Mouse (Mus musculus) ovary, postnatal 14 days (tissue): ENCODE data around the gene Mrps10.
"Not testable (repeated sequence)": the region's sequence is repeated elsewhere in the genome, so short reads cannot be mapped to it uniquely, and the experiment has no call there.

Experiments used
- DNase-seq: peaks from one replicate; pipeline ENCODE4 v3.0.0; 2022; ENCODE audit warnings: low spot score

Gene Mrps10

DNA sequence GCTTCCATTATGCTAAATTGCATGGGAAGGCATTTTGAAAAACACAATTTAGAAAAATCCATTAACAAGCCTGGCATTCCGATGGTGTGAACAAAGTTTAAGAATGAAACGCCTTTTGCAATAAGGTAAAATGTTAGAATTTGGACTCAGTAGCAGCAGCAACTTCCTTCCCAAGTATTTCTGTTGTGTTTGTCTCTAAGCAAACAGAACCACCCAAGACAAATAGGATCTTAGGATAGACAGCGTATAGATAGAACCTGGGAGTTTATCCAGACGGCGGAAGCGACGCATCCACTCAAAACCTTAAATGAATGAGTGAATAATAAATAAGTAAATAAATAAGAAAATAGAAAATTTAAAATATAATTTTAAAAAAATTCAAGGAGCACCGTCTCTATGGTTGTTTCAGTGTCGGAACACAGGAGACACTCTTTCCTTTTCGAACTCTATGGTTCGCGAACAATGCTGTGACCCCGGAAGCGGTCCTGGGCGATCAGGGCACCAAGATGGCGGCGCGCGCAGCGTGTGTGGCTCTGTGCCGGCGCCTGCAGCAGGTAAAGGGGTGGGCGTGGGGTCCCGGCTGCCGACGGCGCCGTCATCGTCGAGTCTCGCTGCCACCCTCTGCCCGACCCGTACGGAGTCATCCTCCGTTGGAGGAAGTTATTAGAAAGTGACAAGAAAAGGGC, at the start of gene Mrps10:
TSS of gene Mrps10 (plus strand) at position 487 of the 686 bp plus-strand sequence.
- DNase-seq = peak; percentile 74

DNA sequence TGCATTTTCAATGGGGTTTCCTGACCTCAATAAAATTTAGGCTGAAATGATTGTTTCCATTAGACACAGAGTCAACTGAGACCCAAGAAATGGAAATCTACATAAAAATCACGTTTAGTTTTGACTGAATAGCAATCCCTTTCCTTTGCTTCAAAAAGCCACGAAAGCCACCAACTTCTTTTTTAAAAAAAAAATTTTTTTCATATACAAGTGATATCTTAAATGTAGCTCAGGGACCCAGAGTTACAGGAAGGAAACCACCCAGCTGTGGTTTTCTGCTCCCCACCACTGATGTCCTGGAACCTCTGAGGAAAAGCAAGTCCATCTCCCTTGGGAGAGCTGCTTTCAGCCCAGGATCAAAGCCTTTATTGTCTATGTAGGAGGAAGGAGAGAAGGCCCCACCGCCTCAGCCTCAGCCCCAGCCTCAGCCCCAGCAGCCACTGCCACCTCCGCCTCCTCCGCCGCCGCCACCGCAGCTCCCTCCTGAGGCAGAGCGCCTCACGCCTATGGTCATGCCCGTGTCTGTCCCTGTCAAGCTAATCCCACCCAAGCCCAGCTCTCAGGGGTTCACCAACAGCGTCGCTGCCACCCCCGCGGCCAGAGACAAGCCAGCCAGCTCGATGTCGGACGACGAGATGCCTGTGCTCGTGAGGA, 49.6 kb upstream of the Mrps10 start:
- DNase-seq = no peak

DNA sequence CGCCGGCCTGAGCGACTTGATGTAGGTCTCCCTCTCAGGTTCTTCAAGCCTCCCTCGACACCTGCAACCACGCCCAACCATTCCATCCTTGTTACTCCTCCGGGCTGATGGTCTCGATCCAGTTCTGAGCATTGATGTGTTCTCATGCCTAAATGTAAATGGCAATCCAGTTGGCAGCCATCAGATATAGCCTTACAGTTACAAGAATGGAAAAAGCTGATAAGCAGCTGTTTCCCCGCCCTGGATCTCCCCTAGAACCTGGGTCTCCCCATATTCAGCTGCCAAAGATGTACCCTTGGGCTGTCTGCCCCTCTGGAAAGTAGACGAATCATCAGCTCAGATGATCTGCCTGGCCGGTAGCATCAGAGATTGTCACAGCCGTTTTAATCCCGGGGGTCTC, 48.9 kb upstream of the Mrps10 start:
- no peak for DNase-seq

DNA sequence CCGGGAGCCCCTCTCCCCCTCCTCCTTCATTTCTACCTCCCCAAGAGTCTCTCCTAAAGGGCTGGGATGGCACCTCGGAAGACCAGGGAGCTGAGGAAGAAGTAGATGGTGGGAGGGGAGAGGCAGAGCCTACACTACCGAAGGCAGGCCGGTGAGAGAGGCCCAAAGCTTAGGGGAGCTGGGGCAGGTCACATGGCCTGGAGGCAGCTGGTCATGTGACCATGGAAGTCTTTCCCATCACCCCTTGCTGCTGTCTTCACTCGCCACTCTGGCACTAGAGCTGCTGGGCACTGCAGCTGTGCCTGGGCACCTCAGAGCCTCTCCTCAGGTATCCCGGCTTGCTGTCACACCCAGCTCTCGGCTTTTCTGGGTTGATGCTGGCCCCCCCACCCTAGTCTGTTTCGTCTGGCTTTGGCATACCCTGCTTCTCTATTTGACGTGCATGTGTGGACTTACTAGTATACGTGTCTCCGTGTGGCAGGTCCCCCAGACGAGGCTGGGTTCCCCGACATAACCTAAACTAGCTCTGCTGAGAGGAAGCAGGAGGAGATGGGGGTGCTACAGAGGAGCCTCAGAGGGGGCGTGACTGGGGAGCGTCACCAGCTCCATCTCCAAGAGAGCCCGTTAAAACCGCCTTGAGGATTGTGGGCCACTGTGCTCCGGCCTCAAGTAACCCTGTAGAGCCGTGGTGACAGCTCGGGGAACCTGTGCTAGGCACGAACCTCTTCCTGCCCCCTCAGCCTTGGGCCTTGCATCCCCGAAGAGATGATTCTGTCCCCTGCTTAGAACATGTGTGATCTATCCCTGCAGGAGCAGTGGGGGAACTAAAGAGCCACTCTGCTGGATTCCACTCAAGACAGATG, 46.3 kb upstream of the Mrps10 start:
- no peak for DNase-seq

DNA sequence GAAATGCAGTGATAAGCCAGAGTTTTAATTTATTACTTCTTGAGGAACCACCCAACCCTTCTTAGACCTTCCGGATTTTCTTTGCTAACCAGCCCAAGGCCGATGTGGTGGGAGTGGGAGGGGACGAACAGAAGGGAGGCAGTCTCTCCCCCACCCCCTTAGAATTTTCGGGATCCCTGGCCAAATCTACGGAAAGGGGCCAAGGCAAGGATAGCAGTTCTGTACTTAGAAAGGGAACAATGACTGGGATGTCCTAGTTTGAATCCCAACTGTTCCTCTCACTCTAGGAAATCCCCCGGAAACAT, 45.7 kb upstream of the Mrps10 start:
- DNase-seq = no peak

DNA sequence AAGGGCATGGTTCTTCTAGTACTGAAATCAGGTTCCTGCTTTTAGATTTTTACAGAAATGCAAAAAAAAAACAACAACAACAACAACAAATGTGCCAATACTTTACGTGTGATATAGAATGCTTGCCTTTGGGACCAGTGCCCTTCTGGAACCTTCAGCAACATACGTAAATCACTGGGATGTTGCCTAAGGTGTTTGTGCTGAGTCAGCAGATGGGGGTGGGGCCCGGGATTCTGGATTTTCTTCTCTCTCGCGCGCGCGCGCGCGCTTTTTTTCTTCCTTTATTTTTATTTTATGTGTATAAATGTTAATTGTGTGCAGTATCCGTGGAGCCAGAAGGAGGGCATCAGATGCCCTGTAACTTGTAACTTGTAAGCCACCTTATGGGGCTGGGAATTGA, 41.1 kb upstream of the Mrps10 start:
- DNase-seq = no peak

DNA sequence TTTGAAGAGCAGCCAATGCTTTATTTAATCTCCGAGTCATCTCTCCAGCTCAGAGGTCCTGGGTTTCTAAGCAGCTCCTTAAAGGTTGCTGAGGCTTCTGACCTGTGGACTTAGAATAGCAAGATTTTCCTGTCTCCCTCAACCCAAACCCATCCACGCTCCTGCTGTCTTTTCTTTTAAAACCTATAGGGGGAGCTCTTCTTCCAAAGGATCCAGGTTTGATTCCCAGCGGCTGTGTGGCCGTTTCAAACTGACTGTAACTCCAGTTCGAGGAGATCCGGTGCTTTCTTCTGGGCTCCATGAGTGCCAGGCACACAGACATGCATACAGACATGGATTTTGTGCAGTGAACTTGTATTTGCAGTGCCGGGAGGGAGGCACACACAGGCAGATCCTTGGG, 40.7 kb upstream of the Mrps10 start:
- no peak for DNase-seq

DNA sequence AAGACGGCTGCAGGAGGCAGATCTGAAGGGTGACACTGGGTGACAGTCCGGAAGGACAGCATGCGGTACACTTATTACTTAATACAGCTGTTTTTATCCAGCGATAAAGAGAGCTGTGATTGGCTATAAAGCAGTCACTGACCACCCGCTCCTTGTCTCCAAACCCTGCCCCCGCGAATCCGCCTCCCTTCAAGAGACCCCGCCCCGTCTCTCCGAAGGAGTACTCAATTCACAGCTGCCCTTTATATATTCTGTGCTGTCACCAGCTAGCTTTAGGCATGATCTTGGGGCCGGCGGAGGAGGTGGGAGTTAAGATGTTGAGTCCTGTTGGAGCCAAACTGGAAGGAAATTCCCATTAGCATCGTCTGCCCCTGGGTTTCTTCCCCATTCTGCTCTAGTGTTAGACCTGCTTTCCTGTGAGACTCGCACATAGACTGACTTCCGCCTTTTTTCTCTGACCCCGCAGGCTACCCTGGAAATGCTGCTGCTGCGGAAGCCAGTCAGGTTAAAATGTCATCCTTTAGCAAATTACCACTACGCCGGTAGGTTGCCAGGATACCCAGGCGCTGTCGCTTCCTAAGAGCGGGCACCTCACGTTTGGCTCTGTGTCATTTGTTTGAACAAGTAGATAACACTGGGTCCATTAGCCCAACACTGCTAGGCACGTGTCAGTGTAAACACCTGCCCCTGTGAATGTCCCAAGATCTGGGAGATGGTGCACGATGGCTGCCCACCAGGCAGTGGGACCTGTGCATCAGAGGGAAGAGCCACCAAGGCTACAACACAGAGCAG, 39.9 kb upstream of the Mrps10 start:
- no peak for DNase-seq

DNA sequence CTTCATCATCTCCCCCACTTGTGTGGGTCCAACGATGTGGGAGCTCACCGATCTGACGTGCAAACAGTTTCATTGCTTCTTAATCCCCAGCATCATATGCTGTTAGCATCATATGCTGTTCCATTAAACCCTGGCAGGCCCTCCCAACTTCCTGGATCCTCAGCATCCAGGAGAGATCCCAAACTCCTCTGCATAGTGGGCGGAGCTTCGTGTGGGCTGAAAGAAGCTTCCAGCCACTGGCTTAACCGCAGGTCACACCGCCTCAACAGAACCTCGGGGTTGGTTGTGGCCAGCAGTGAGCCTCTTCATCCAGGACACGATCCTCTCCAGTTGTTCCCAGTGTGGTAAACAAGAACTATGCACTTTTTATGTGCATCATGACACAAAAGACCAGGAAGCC, 38.1 kb upstream of the Mrps10 start:
- no peak for DNase-seq

DNA sequence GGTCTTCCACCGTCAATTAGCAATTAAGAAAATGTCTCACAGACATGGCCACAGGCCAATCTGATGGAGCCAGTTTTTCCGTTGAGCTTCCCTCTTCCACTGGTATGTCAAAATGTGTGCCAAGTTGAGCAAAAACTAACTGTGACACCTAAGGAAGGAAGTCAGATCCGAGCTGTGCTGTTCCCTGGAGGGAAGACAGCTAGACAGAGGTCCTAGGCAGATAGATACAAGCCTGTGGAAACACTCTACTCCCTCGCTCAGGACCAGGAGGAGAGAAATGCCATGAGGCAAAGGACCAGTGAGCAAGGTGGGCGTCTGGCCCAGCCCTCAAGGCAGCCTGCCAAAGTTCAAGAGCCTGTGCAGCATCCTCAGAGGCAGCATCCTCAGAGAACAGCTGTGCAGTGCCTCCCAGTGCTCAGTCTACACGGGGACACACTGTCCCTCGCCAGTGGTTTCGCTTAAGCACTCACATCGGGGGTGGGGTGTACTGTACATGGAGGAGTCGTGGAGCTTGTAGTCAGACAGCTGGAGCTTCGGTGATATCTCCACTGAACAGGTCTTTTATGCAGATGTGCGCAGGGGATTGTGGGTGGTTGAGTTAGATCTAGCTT, 36.6 kb upstream of the Mrps10 start:
- no peak for DNase-seq

DNA sequence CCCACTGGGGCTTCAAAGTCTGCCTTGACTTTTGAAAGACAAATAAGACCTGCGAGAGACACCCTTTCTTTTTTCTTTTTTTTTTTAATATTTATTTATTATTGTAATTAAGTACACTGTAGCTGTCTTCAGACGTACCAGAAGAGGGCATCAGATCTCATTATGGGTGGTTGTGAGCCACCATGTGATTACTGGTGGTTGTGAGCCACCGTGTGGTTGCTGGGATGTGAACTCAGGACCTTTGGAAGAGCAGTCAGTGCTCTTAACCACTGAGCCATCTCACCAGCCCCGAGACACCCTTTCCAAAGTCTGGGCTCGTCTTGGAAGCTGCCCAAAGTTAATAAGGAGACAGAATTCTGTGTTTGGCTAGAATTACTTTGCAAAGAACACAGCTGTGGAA, 36.0 kb upstream of the Mrps10 start:
- not testable (repeated sequence) for DNase-seq

DNA sequence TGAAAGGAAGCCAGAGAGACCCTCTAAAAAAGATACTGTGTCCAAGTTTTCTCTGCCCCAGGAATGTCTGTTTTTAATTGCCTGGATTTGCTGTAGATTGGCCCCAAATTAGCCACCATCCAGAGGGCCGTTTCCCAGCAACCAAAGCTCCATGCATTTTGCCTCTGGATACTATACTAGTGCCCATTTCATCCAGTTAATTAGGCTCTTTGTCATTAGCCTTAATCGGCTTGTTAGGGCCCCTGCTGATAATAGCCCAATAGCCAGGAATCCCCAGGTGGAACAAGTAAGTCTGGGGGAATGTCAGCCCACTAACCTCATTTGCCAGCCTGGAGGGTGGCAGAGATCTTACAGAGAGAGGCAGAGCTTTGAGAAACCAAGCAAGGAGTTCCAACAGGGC, 35.3 kb upstream of the Mrps10 start:
- no peak for DNase-seq

DNA sequence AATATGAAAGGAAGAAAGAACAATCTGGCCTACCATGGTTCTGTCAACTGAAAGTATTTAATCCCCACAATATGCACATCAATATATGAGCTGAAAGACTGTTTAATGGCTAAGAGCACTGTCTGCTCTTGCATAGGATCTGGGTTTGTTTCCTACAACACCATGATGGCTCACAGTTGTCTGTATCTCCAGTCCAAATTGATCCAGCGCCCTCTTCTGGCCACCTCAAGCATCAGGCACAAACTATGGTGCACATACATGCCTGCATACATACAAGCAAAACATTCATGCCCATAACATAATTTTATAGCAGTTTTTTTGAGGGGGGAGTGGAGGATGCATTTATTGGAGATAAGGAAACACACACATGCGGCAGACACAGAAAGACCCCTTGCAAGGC, 25.6 kb upstream of the Mrps10 start:
- DNase-seq = no peak

DNA sequence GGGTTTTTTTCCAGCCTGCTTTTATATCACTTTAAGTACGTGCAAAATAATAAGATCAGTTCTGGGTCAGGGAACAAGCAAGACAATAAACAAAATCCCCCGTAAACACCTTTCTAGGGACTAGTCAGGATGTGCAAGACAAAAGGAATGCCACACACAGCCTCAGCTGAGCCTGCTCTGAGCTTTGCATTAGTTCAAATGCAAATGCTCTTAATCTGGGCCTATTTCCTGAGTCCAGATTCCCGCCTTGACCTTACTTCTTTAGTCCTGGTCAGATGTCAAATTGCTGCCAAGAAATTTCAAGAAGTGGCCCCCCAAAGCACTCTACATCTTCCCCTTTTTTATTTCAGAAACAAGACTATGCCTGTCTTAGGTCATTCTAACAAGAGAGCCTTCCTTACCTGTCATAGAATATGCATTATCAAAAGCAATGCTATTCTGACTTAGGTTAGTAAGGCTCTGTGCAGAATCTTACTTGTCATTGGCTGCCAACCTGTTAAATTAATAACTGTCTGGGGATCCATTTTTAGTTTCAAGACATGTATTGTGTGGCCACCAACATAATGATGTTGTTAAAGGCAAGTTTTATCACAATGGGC, 18.9 kb upstream of the Mrps10 start:
- DNase-seq = no peak

DNA sequence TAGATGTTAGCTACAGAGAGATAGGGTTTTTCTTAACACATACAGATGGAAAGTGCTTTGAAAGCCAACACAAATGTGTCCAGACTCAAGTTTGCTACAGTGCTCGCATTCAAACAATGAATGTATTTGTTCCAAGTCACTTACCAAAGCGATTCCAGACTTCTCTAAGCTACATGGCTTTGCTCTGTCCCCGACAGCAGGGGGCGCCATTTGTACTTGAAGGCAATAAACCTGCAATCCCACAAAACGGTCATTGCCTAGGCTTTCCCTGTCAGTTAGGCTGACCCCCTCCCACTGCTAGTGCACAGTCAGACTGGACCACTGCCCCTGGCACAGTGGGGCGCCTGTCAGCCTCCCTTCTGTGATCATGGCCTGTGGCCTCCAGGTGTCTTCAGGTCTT, 8.7 kb upstream of the Mrps10 start:
- no peak for DNase-seq

DNA sequence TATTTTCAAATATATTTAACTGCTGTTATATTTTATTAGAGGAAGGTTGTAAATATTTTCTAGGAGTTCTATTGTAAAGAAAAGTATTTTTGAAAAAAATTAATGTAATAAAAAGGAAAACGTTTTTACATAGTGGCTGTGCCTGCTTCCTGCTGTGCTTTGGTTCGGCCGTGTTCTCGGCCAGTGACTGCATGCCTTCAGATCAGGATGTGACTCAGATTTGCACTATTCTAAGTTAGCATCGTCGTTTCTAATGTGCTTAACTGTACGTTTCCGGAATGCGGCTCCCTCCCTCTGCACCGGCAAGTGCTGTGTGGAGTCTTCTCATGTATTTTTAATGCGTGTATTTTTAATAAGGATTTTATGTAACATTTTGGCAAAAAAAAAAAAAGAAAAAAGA, 7.3 kb upstream of the Mrps10 start:
- DNase-seq = no peak

DNA sequence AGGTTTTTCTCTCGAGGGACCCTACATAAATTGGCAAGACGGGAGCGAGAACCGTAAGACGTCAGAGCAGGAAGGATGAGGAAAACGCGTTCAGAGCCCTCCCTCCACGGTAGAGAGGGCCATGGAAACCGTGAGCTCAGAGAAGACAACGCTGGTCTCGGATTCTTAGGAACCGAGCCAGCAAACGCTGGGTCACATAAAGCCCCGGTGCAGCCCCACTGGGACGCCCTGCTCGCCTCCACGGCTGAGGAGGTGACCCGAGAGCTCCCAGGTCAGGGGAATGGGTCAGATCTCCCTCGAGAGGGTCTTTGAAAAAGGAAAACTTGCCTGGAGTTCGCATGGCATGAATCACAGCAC, 378 bp downstream of the Mrps10 start:
- peak; percentile 15 for DNase-seq

DNA sequence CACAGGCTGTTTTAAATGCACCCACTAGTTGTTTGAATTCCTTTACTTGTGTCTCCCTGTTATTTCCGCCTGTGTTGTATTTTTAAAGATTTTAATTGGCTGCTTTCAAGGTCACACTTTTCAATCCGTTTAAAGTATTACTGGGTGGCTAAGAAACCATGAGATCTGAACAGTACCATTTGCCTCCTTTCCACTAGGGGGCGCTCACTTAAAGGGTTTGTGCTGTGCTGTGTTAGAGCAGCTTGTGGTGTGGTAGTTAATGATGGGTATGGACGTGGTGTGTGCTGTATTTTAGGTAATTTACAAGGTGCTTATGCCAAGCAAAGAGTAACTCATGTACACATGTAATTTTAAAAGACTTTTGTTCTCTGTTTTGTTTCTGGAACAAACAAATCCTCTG, 2.8 kb downstream of the Mrps10 start:
- peak; percentile 58 for DNase-seq

DNA sequence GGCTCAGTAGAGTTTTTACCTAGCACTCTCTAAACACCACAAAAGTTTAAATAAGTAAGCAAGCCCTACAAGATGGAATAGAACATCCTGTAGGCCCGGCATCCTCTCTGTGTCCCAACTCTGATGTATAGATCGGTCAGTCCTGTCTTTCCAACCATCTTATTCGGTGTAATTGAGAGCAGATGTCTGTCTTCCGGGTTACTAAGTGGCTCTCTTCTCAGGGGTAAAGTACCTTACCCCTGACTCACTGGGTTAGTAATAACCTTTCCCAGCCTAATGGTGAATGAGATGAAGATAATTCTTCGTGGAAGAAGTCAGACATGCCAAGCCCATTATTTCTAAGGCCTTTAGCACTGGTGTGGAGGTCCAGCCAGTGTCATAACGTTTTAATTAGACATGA, 5.3 kb downstream of the Mrps10 start:
- DNase-seq = no peak

DNA sequence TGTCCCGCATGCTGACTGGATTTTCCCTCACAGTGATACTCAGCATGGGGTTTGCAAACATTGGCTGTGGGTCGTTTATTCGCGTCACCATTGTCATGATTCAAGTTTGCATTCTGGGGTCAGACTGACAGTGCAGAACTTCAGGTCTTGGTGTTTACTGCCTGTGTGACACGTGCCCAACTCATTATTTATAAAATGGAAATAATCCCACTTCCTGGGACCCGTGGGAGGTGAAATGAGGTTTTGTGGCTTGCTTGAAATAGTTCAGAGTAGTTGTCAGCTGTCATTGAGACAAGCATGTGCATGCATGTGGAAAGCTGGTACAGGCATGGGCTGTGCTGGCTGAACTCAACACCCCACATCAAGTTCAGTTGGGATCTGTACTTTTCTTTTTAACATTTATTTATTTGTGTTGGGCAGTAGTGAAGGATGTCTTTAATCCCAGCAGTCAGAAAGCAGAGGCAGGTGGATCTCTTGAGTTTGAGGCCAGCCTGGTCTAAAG, 8.1 kb downstream of the Mrps10 start:
- DNase-seq = no peak

DNA sequence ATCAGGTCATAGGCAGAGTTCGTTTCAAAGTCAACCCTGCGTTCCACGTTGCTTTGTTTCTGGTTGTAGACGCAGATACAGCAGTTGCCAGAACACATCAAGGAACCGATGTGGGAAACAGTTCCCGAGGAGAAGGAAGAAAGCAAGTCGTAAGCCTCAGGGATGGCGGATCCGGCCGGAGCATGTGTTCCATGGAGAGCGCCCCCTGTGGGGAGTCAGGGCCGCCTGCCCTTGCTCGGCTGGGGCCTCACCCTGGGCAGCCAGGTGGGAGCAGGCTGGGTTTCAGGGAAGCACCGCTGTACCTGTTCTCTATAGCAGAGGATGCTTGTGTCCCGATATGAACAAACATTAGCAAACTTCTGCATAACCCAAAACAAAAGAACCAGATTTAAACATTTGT, 9.4 kb downstream of the Mrps10 start:
- no peak for DNase-seq

DNA sequence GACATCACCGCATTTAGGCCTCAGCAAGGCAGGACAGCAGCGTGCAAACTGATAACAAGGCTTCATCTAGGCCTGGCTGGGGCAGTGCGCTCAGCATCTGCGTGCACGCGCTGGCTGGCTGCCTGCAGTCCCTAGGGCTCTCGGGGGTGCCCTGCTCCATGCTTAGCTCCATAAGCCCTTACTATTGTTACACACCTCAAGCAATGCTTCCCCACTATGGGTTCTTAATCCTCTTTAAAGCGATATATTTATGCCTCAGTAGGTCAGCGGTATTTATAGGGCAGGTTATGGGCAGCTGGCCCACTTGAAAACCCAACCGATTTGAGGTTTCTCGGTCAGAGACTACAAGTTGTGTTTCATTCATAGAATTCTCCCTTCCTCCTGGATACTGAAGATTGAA, 13.2 kb downstream of the Mrps10 start:
- no peak for DNase-seq
